Mouse (Mus musculus): ENCODE measurements around the gene 9230102O04Rik. TPM values are rescaled to one million over a fixed set of nuclear protein-coding genes. Genes with fewer than 3 reads are reported as not detected.

The 9230102O04Rik gene
- polyA plus RNA-seq, 1 experiment from 2014 or later: not detected

DNA sequence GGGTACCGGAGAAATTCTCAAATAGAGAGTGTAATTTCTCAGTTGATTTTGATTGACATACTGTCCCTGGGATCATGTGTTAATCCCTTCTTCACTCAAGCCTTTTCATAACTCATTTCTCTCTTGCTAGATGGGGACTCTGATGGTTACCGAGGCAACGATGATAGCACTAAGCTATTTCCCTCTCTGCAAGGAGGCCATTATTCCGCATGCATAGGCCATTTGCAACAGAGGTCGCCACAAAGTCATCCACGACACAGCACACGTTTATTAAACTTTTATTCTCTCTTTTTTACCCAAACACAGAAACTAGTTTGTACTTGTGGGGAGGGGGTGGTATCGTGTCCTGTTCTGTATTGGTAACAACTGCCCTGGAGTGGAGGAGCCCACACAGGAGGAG, 8.5 kb upstream of the 9230102O04Rik start:
- Histone ChIP-seq H3K4me2 (no peak overlapping the region), H3K27ac (ENCODE audit: low read depth, low read length) (no peak overlapping the region), H3K4me3 (ENCODE audit: low read depth, low read length) (no peak overlapping the region), H3K9ac (ENCODE audit: low read depth, low read length) (no peak overlapping the region), H3K36me3 (ENCODE audit: control insufficient read depth, insufficient read depth, low read length) (no peaks in the 10 kb centered on the region), H3K9me3 (ENCODE audit: control insufficient read depth, low read length) (no peaks in the 10 kb centered on the region), H3K4me1 (replicated peaks; ENCODE audit: control insufficient read depth, insufficient read depth, low read length) (no peaks in the 10 kb centered on the region), H3K27me3 (replicated peaks; ENCODE audit: control insufficient read depth, insufficient read depth, low read length) (peaks cover 72% of the 10 kb centered on the region)
- 22% methylated on average over 8 of the region's 8 CpGs for WGBS
- no peak for ATAC-seq (replicated peaks; ENCODE audit: low FRiP score)
- no peak for DNase-seq (ENCODE audit: low spot score)

DNA sequence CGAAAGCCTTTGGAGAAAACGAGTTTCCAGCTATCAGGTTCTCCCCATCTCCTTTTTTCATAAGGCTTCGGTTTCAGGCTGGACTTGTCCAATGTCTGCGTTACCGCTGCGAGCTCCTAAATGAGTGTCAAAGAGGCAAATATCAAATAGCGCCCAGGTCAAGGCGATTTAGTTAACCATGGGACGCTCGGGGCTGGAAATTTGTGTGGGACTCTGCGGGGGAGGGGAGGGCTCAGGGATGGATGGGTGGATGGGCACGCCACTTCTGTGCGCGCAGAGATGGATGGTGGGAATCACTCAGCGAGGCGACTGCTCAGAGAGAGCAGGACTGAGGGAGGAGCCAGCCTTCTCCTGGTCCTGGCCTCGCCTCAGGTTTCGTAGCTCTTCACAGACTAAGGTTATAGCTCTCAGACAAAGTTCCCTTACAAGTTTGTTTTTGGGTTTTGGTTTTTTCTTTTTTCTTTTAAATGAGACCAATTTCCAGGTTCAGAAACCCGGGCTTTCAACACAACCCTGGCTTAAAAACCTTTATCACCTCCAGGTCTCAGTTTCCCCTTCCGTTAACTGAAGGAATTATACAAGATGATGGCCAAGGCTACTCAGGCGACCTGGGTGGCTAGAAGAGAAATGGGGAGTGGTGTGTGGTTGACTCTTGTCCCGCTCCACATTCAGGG, 6.9 kb upstream of the 9230102O04Rik start:
- Histone ChIP-seq H3K27ac (ENCODE audit: low read depth, low read length) (no peak overlapping the region), H3K4me1 (replicated peaks; ENCODE audit: control insufficient read depth, insufficient read depth, low read length) (no peaks in the 10 kb centered on the region), H3K27me3 (replicated peaks; ENCODE audit: control insufficient read depth, insufficient read depth, low read length) (peaks cover 84% of the 10 kb centered on the region), H3K4me2 (peak overlapping the region; percentile 35), H3K4me3 (ENCODE audit: low read depth, low read length) (no peak overlapping the region; the same call in 1 of the 2 replicates), H3K9me3 (ENCODE audit: control insufficient read depth, low read length) (no peaks in the 10 kb centered on the region), H3K36me3 (ENCODE audit: control insufficient read depth, insufficient read depth, low read length) (no peaks in the 10 kb centered on the region), H3K9ac (ENCODE audit: low read depth, low read length) (no peak overlapping the region)
- DNase-seq (ENCODE audit: low spot score) (no peak), ATAC-seq (replicated peaks; ENCODE audit: low FRiP score) (no peak)
- 2% methylated on average over 22 of the region's 22 CpGs for WGBS

DNA sequence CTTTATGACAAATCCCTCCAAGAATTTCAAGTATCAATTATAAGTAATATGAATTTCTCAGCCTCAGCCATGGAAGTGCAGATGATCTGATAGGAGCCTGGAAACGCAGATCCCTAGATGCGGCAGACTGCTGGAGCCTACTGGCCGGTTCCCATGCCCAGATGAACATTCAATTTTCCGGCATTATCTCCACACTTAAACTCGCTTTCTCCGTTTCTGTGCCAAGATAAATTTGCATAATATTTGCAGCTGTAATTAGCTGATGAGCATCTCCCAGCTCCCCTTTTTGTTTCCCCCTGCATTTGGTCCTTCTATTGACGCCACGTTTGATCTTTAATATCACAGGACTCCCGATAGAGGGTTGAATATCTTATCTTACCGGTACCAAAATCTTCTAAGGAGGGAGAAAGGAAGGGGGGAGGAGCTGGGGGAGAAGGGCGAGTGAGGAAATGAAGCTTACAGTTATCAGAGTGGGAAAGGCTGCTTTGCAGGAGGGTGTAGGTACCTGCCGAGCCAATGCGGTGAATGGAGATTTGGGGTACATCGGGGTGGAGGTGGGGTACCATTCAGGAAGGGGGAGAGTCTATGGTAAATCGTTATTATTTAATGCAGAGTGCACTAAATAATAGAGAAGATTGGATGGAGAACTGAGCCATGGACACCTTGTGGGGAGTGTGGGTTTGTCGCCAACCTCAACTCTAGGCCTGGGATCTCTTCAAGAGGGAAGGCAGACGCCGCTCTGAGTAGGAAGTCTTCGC, 5.7 kb upstream of the 9230102O04Rik start:
- WGBS: 2% methylated on average over 19 of the region's 19 CpGs

DNA sequence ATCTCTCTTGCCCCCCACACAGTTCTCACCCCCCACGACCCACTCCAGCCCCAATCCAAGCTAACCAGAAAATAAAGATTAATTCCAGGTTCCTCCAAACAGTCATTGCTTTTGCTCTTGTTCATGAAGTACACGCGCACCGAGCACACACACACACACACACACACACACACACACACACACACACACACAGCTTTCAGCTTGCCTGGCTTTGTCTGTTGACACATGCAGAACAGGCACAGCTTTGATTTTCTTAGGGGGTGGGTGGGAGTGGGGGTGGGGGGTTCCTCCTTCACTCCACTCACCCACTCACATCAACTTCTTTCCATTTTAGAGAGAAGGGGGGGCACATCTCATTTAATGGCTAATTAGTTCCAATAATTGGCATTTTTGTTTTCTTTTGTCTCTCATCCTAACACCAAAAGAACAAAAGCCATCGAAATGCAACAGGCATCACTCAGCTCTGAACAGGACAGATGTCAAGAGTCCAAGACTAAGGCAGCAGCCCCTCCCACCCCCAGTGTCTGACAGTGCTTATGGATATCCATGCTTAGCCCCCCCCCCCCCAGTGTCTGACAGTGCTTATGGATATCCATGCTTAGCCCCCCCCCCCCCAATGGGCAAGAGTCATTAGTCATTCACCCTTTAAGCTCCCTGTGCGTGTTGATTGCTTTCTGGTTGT, 4.1 kb upstream of the 9230102O04Rik start:
- Histone ChIP-seq H3K4me2 (no peak overlapping the region), H3K27ac (ENCODE audit: low read depth, low read length) (no peak overlapping the region), H3K9me3 (ENCODE audit: control insufficient read depth, low read length) (no peaks in the 10 kb centered on the region), H3K27me3 (replicated peaks; ENCODE audit: control insufficient read depth, insufficient read depth, low read length) (peaks cover 96% of the 10 kb centered on the region), H3K4me1 (replicated peaks; ENCODE audit: control insufficient read depth, insufficient read depth, low read length) (no peaks in the 10 kb centered on the region), H3K9ac (ENCODE audit: low read depth, low read length) (no peak overlapping the region), H3K36me3 (ENCODE audit: control insufficient read depth, insufficient read depth, low read length) (no peaks in the 10 kb centered on the region), H3K4me3 (ENCODE audit: low read depth, low read length) (no peak overlapping the region)
- WGBS: 16% methylated on average over 6 of the region's 6 CpGs
- ATAC-seq (replicated peaks; ENCODE audit: low FRiP score): no peak
- no peak for DNase-seq (ENCODE audit: low spot score)

More for the DNA sequence above, 5.7 kb upstream of the 9230102O04Rik start:
- Histone ChIP-seq H3K4me1 (replicated peaks; ENCODE audit: control insufficient read depth, insufficient read depth, low read length) (no peaks in the 10 kb centered on the region), H3K27ac (ENCODE audit: low read depth, low read length) (no peak overlapping the region), H3K4me3 (ENCODE audit: low read depth, low read length) (no peak overlapping the region), H3K27me3 (replicated peaks; ENCODE audit: control insufficient read depth, insufficient read depth, low read length) (peaks cover 96% of the 10 kb centered on the region), H3K4me2 (no peak overlapping the region), H3K36me3 (ENCODE audit: control insufficient read depth, insufficient read depth, low read length) (no peaks in the 10 kb centered on the region), H3K9ac (ENCODE audit: low read depth, low read length) (no peak overlapping the region), H3K9me3 (ENCODE audit: control insufficient read depth, low read length) (no peaks in the 10 kb centered on the region)
- ATAC-seq (replicated peaks; ENCODE audit: low FRiP score) (no peak), DNase-seq (ENCODE audit: low spot score) (no peak)

DNA sequence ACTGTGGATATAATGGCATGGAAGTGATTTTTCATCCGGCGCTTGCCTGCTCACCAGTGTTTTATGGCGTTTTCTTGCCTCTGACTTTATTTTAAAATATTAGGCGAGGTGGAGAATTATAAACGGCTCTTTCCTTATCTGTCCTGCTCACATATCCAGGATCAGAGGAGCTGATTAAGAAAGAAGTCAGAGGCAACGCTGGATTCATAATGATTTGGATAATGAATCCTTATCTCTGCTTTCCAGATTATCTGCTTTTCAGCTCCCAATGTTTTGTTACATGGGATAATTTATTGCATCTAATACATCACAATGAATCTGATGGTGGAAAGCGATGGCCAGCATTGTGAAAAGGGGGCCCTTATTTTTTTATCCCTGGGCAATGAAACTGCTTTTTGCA, 3.2 kb upstream of the 9230102O04Rik start:
- Histone ChIP-seq H3K4me2 (no peak overlapping the region), H3K9me3 (ENCODE audit: control insufficient read depth, low read length) (no peaks in the 10 kb centered on the region), H3K4me3 (ENCODE audit: low read depth, low read length) (no peak overlapping the region), H3K4me1 (replicated peaks; ENCODE audit: control insufficient read depth, insufficient read depth, low read length) (no peaks in the 10 kb centered on the region), H3K36me3 (ENCODE audit: control insufficient read depth, insufficient read depth, low read length) (no peaks in the 10 kb centered on the region), H3K27me3 (replicated peaks; ENCODE audit: control insufficient read depth, insufficient read depth, low read length) (peaks cover 95% of the 10 kb centered on the region), H3K9ac (ENCODE audit: low read depth, low read length) (no peak overlapping the region), H3K27ac (ENCODE audit: low read depth, low read length) (no peak overlapping the region)
- 15% methylated on average over 7 of the region's 7 CpGs for WGBS
- ATAC-seq (replicated peaks; ENCODE audit: low FRiP score) (no peak), DNase-seq (ENCODE audit: low spot score) (no peak)

DNA sequence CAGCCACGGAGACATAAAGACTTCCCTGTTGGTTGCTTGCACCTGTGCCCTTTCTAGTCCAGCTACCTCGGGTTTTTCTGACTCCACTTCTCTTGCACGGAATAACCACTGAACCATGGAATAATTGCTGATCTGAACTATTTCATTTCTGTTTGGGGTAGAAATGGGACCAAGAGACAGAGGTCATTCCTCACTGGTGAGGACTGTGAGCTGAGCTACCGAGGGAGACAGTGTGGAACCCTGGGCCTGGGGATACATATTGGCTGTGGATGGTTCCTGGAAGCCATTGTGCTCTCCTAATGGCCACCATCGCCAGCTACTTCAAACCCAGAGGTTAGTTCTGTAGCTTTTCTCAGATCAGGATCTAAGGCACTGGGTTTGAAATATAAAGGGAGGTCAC, 1.6 kb upstream of the 9230102O04Rik start:
- WGBS: 8% methylated on average over 5 of the region's 5 CpGs
- H3K9me3 ChIP-seq (ENCODE audit: control insufficient read depth, low read length): no peaks in the 10 kb centered on the region
- no peak overlapping the region for H3K4me3 ChIP-seq (ENCODE audit: low read depth, low read length)
- no peaks in the 10 kb centered on the region for H3K4me1 ChIP-seq (replicated peaks; ENCODE audit: control insufficient read depth, insufficient read depth, low read length)
- H3K36me3 ChIP-seq (ENCODE audit: control insufficient read depth, insufficient read depth, low read length): no peaks in the 10 kb centered on the region
- H3K27ac ChIP-seq (ENCODE audit: low read depth, low read length): no peak overlapping the region
- H3K9ac ChIP-seq (ENCODE audit: low read depth, low read length): no peak overlapping the region
- DNase-seq (ENCODE audit: low spot score) (no peak), ATAC-seq (replicated peaks; ENCODE audit: low FRiP score) (no peak)
- no peak overlapping the region for H3K4me2 ChIP-seq
- H3K27me3 ChIP-seq (replicated peaks; ENCODE audit: control insufficient read depth, insufficient read depth, low read length): peaks cover 95% of the 10 kb centered on the region

DNA sequence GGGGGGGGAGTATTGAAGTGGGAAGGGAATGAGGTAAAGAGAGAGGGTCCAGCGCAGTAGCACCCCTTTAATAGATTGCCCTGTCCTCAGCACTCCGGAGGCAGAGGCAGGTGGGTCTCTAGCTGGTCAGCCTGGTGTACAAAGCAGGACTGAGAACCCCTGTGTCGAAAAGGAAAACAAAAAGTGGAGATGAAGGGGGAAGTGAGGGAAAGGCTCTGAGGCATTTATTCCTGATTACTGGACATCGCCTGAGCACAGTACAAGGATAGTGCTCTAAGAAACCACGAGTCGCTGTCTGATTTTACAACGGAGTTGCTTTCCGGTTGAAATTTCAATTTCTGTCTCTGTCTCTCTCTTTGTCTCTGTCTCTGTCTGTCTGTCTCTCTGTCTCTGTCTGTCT, 911 bp upstream of the 9230102O04Rik start:
- Histone ChIP-seq H3K9me3 (ENCODE audit: control insufficient read depth, low read length) (no peaks in the 10 kb centered on the region), H3K27ac (ENCODE audit: low read depth, low read length) (no peak overlapping the region), H3K4me3 (ENCODE audit: low read depth, low read length) (peak overlapping the region; percentile 41; the same call in 1 of the 2 replicates), H3K4me1 (replicated peaks; ENCODE audit: control insufficient read depth, insufficient read depth, low read length) (no peaks in the 10 kb centered on the region), H3K9ac (ENCODE audit: low read depth, low read length) (no peak overlapping the region), H3K4me2 (peak overlapping the region; percentile 71), H3K36me3 (ENCODE audit: control insufficient read depth, insufficient read depth, low read length) (no peaks in the 10 kb centered on the region), H3K27me3 (replicated peaks; ENCODE audit: control insufficient read depth, insufficient read depth, low read length) (peaks cover 95% of the 10 kb centered on the region)
- WGBS: 7% methylated on average over 8 of the region's 8 CpGs
- ATAC-seq (replicated peaks; ENCODE audit: low FRiP score): no peak
- no peak for DNase-seq (ENCODE audit: low spot score)

DNA sequence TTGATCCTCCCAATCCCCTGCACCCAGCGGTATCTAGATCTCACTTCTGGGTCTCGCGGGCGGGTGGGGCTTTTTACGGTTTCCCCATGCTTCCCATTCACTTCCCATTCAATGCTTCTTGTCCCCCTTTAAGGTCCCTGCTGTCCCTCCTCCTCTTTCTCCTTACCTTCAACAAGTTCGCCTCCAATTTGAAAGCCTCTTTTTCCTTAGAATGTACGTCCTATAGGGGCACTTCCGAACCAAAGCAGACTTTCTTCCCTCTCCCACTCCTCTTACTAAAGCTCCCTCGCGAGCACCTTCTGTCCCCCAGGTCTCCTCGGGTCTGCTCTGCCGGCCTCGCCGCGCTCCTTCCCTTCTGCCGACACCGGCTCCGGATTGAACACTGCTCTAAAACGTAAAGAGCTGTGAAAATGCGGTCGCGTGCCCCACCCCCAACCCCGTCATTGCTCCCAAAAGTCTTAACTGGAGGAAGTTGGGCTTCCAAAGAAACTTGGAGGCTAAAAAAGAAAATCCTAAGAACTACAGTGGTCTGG, 377 bp upstream of the 9230102O04Rik start, which contains the start of gene Gata3:
Gene Gata3, minus strand, starts transcription at position 384 of the 533 bp plus-strand sequence.
- Histone ChIP-seq H3K9ac (ENCODE audit: low read depth, low read length) (no peak within 1 kb of the TSS), H3K4me2 (peak within 1 kb of the TSS; percentile 71), H3K9me3 (ENCODE audit: control insufficient read depth, low read length) (no peaks in the 10 kb centered on the region), H3K4me1 (replicated peaks; ENCODE audit: control insufficient read depth, insufficient read depth, low read length) (no peaks in the 10 kb centered on the region), H3K27ac (ENCODE audit: low read depth, low read length) (no peak within 1 kb of the TSS), H3K4me3 (ENCODE audit: low read depth, low read length) (peak within 1 kb of the TSS; percentile 41), H3K36me3 (ENCODE audit: control insufficient read depth, insufficient read depth, low read length) (no peaks in the 10 kb centered on the region), H3K27me3 (replicated peaks; ENCODE audit: control insufficient read depth, insufficient read depth, low read length) (peaks cover 95% of the 10 kb centered on the region)
- WGBS: 0% methylated on average over 23 of the region's 23 CpGs
- DNase-seq (ENCODE audit: low spot score) (no peak), ATAC-seq (replicated peaks; ENCODE audit: low FRiP score) (no peak)

Measured in liver, embryonic 11.5 days (tissue).